Mouse (Mus musculus) ES-E14 (cell line): ENCODE results near the gene Rad51b.

Experiments used
- HCFC1 ChIP-seq: IDR thresholded peaks from 2 replicates; pipeline ENCODE4 v1.6.1; 2012; ENCODE audit warnings: low read length, inconsistent platforms, borderline replicate concordance; ENCODE audit not compliant: insufficient read depth
- MAFK ChIP-seq: IDR thresholded peaks from 2 replicates; pipeline ENCODE4 v1.6.1; 2014; ENCODE audit warnings: mild to moderate bottlenecking, low read depth, low read length, inconsistent platforms; ENCODE audit not compliant: insufficient read depth

- TF ChIP-seq HCFC1 (no peak), MAFK (no peak)
Measured at GRCm38 (mm10) chr12:79613846-79614582, 316.9 kb downstream of the Rad51b start.
